Mouse (Mus musculus): ENCODE data around the gene Vil1. TPM values are rescaled to one million over a fixed set of nuclear protein-coding genes. Genes with fewer than 3 reads are reported as not detected.

Vil1 gene
- polyA plus RNA-seq, 1 experiment from 2014 or later: 17.5 TPM

DNA sequence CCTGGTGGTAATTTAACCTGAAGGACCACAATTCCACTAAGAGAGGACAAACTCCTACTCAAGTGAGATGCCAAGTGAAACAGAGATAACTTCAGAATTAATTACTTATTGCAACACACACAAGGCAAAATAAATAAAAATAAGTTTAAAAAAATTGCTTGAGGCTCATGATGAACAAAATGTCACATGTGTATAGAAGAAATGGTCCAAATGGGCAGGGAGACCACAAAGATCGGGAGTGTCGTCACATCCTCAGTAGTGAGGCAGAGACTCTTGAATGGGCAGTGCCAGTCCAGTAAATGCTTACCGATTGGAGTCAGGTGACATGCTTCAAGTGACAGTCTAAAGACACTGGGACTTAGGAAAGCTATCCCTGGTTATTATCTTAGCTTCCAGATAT is 8.6 kb upstream of the Vil1 start:
- 84% methylated on average over 3 of the region's 3 CpGs for WGBS
- ATAC-seq (ENCODE audit: low FRiP score, low TSS enrichment): no peak
- peaks cover 3% of the 10 kb centered on the region; the same call in 1 of the 2 replicates for H3K4me1 ChIP-seq (ENCODE audit: insufficient read depth, low read length)
- H3K9me3 ChIP-seq (ENCODE audit: low read length): no peaks in the 10 kb centered on the region
- H3K4me3 ChIP-seq (ENCODE audit: low read length): no peak overlapping the region
- no peak overlapping the region for H3K27ac ChIP-seq (ENCODE audit: low read length)
- no peaks in the 10 kb centered on the region for H3K36me3 ChIP-seq (ENCODE audit: insufficient read depth, low read length)
- H3K9ac ChIP-seq (replicated peaks; ENCODE audit: low read length): no peak overlapping the region
- H3K4me2 ChIP-seq (replicated peaks; ENCODE audit: low read depth, low read length): no peak overlapping the region
- no peaks in the 10 kb centered on the region for H3K27me3 ChIP-seq (ENCODE audit: insufficient read depth, low read length)

DNA sequence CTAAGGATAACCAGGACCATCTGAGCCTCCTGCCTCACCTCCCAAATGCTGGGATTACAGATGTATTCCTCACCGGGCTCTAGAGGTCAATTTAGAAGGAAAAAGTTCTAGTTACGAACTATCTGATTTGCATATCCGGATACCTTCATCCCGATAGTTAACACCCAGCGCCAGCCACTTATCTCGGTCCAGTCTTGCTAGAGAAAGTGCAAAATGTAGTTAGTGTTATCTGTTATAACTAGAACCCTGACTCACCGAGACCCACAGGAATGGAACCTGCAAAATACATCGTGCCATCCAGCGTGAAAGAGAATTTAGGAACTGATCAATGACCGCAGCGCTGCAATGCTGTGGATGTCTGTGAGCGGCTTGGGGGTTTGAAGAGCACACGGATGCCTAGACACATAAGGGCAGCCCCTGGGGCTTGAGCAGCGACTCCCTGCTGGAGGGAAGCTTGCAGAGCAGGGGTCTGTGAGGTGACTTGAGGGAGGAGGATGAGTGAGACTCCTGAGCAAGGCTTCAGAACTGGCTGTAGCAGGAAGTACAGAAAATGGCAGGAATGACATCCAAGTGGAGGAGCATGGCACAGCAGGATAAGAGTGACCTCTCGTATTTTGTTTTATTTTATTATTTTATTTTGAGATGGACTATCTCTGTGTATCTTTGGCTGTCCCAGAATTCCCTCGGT is 8.0 kb upstream of the Vil1 start:
- no peak overlapping the region for H3K27ac ChIP-seq (ENCODE audit: low read length)
- H3K9ac ChIP-seq (replicated peaks; ENCODE audit: low read length): 0 out of 2 replicates have a peak overlapping the region, but pooled peaks have one; percentile 23
- no peak for ATAC-seq (ENCODE audit: low FRiP score, low TSS enrichment)
- H3K4me3 ChIP-seq (ENCODE audit: low read length): no peak overlapping the region
- no peaks in the 10 kb centered on the region for H3K9me3 ChIP-seq (ENCODE audit: low read length)
- no peak overlapping the region for H3K4me2 ChIP-seq (replicated peaks; ENCODE audit: low read depth, low read length)
- H3K36me3 ChIP-seq (ENCODE audit: insufficient read depth, low read length): no peaks in the 10 kb centered on the region
- H3K27me3 ChIP-seq (ENCODE audit: insufficient read depth, low read length): no peaks in the 10 kb centered on the region
- 56% methylated on average over 16 of the region's 16 CpGs for WGBS
- H3K4me1 ChIP-seq (ENCODE audit: insufficient read depth, low read length): peaks cover 3% of the 10 kb centered on the region; the same call in 1 of the 2 replicates

DNA sequence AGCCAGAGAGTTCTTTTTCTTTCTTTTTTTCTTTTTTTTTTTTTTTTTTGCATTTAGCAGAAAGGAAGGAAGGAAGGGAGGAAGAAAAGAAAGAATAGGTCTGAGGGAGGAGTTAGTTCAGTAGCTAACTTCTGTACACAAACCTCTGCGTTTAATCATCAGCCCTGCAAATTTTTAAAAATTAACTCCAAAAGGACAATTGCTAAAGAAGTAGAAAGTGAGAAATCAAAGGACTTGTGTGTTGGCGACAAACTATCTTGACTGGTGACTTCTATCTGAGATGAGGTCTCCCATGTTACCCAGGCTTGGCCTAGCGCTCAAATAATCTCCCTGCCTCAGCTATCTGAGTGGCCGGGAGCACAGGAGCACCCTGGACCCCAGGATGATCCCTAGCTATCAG is 5.0 kb upstream of the Vil1 start:
- WGBS: 87% methylated on average over 4 of the region's 4 CpGs
- H3K9me3 ChIP-seq (ENCODE audit: low read length): no peaks in the 10 kb centered on the region
- no peak overlapping the region for H3K9ac ChIP-seq (replicated peaks; ENCODE audit: low read length)
- no peak for ATAC-seq (ENCODE audit: low FRiP score, low TSS enrichment)
- H3K4me2 ChIP-seq (replicated peaks; ENCODE audit: low read depth, low read length): no peak overlapping the region
- peaks cover 4% of the 10 kb centered on the region; the same call in 1 of the 2 replicates for H3K4me1 ChIP-seq (ENCODE audit: insufficient read depth, low read length)
- H3K4me3 ChIP-seq (ENCODE audit: low read length): no peak overlapping the region
- no peaks in the 10 kb centered on the region for H3K27me3 ChIP-seq (ENCODE audit: insufficient read depth, low read length)
- no peak overlapping the region for H3K27ac ChIP-seq (ENCODE audit: low read length)
- H3K36me3 ChIP-seq (ENCODE audit: insufficient read depth, low read length): no peaks in the 10 kb centered on the region

DNA sequence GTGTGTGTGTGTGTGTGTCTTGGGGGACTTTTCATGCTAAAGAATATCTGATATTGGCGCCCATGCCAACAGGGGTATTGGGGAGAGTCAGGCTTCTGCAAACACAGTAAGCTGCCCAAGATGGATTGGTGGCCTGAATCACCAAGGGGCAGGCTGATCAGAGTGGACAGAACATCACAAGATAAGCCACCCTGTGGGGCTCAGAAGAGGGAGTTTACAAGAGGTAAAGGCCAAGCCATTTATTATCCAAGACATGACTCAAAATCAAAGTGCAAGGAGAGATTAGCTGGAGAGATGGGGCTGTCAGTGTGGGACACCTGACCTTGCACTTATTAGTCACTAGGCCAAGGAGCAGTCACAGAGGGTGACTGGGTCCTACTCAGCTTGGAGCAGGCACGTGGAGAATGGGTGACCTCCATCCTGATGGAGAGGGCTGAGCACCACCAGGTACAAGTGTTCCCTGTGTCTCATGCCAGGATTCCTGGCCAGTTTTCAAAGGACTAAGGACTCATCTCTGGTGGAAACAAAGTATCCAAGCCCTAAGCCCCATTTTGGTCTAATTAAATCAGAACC is 2.7 kb downstream of the Vil1 start:
- no peak overlapping the region for H3K4me2 ChIP-seq (replicated peaks; ENCODE audit: low read depth, low read length)
- no peaks in the 10 kb centered on the region for H3K27me3 ChIP-seq (ENCODE audit: insufficient read depth, low read length)
- H3K9ac ChIP-seq (replicated peaks; ENCODE audit: low read length): no peak overlapping the region
- no peaks in the 10 kb centered on the region for H3K9me3 ChIP-seq (ENCODE audit: low read length)
- 66% methylated on average over 2 of the region's 2 CpGs for WGBS
- H3K4me1 ChIP-seq (ENCODE audit: insufficient read depth, low read length): peaks cover 7% of the 10 kb centered on the region; the same call in 1 of the 2 replicates
- H3K36me3 ChIP-seq (ENCODE audit: insufficient read depth, low read length): no peaks in the 10 kb centered on the region
- H3K27ac ChIP-seq (ENCODE audit: low read length): no peak overlapping the region
- no peak overlapping the region for H3K4me3 ChIP-seq (ENCODE audit: low read length)
- no peak for ATAC-seq (ENCODE audit: low FRiP score, low TSS enrichment)

DNA sequence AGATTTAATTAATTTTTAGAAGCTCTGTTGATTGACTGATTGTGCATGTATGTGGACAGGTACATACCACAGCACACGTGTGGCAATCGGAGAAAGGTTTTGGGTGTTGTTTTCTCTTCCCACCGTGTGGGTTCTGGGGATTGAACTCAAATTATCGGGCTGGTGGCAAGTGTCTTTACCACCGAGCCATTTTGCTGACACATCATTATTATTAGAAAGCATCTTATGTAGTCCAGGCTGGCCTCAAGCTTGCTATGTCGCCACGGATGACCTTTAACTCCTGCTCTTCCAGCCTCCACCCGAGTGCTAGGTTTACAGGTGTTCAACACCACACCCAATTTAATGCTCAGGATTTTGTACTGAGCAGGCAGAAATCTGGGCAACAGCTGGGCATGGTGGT is 3.5 kb downstream of the Vil1 start:
- WGBS: 82% methylated on average over 8 of the region's 8 CpGs
- no peak for ATAC-seq (ENCODE audit: low FRiP score, low TSS enrichment)
- H3K4me1 ChIP-seq (ENCODE audit: insufficient read depth, low read length): peaks cover 7% of the 10 kb centered on the region; the same call in 1 of the 2 replicates
- no peak overlapping the region for H3K4me2 ChIP-seq (replicated peaks; ENCODE audit: low read depth, low read length)
- no peaks in the 10 kb centered on the region for H3K9me3 ChIP-seq (ENCODE audit: low read length)
- H3K9ac ChIP-seq (replicated peaks; ENCODE audit: low read length): no peak overlapping the region
- no peaks in the 10 kb centered on the region for H3K27me3 ChIP-seq (ENCODE audit: insufficient read depth, low read length)
- H3K36me3 ChIP-seq (ENCODE audit: insufficient read depth, low read length): no peaks in the 10 kb centered on the region
- no peak overlapping the region for H3K27ac ChIP-seq (ENCODE audit: low read length)
- no peak overlapping the region for H3K4me3 ChIP-seq (ENCODE audit: low read length)

DNA sequence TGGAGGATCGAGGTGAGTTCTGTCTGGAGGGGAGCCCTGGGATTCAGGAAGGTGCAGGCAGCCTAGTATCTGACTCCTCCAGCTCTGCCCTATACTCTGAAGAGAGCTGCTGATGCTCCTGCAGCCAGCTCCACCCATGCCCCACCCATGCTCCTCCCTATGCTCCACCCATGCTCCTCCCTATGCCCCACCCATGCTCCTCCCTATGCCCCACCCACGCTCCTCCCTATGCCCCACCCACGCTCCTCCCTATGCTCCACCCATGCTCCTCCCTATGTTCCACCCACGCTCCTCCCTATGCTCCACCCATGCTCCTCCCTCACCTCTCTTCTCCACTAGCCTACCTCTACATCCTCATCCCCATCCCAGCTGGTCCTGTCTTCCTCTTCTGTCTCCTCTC is 6.0 kb downstream of the Vil1 start:
- Histone ChIP-seq H3K9ac (replicated peaks; ENCODE audit: low read length) (no peak overlapping the region), H3K4me1 (ENCODE audit: insufficient read depth, low read length) (0 out of 2 replicates have a peak, but pooled peaks cover 12% of the 10 kb centered on the region), H3K27me3 (ENCODE audit: insufficient read depth, low read length) (no peaks in the 10 kb centered on the region), H3K9me3 (ENCODE audit: low read length) (no peaks in the 10 kb centered on the region), H3K27ac (ENCODE audit: low read length) (no peak overlapping the region), H3K4me2 (replicated peaks; ENCODE audit: low read depth, low read length) (no peak overlapping the region), H3K4me3 (ENCODE audit: low read length) (no peak overlapping the region), H3K36me3 (ENCODE audit: insufficient read depth, low read length) (no peaks in the 10 kb centered on the region)
- ATAC-seq (ENCODE audit: low FRiP score, low TSS enrichment): peak; percentile 60; the same call in 1 of the 2 replicates
- WGBS: 34% methylated on average over 4 of the region's 4 CpGs

DNA sequence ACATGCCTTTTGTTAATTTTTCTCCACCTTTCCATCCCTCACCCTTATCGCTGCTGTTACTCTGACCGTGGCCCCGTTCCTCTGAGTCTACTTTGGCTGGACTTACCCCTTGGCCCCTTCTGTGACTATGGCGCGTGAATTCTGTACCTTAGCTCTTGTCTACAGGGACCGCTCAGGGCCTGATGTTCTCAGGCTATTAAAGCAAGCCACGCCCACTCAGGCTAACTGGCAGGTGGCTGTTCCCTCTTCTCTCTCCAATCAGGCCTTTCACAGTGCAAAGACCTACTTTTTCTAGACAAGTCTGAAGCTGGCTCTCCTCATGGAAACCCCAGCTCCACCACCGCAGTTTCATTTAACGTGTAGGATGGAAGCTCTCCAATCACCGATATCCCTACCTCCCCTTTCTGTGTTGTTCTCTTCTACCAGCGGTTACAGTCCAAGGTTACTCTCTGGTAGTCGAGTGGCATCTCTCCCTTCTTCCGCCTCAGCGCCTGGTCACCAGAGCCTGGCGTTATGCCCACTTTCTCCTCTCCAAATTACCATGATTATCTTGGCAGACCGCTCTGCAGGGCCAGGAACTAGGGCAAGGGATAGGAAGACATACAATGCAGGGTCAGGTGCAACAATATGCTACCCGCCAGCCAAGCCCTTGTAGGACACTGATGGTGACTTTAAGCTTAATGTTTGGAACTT is 9.7 kb downstream of the Vil1 start:
- Histone ChIP-seq H3K4me3 (ENCODE audit: low read length) (no peak overlapping the region), H3K9me3 (ENCODE audit: low read length) (no peaks in the 10 kb centered on the region), H3K4me2 (replicated peaks; ENCODE audit: low read depth, low read length) (no peak overlapping the region), H3K36me3 (ENCODE audit: insufficient read depth, low read length) (no peaks in the 10 kb centered on the region), H3K4me1 (ENCODE audit: insufficient read depth, low read length) (0 out of 2 replicates have a peak, but pooled peaks cover 12% of the 10 kb centered on the region), H3K9ac (replicated peaks; ENCODE audit: low read length) (no peak overlapping the region), H3K27ac (ENCODE audit: low read length) (no peak overlapping the region), H3K27me3 (ENCODE audit: insufficient read depth, low read length) (no peaks in the 10 kb centered on the region)
- 63% methylated on average over 17 of the region's 17 CpGs for WGBS
- no peak; the same call in 1 of the 2 replicates for ATAC-seq (ENCODE audit: low FRiP score, low TSS enrichment)

DNA sequence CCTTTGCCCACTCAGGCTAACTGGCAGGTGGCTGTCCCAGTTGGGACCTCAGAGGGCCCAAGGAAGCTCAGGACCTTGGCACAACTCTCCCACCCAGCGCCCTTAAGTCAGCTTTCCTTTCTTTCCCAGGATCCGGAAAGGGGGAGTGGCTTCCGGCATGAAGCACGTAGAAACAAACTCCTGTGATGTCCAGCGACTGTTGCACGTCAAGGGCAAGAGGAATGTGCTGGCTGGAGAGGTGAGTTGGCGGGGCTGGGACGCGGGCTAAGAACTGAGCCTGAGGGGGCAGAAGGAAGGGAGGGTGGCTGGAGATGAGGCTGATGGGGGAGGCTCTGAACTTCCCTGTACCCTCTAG is 10.2 kb downstream of the Vil1 start:
- H3K36me3 ChIP-seq (ENCODE audit: insufficient read depth, low read length): no peaks in the 10 kb centered on the region
- H3K4me3 ChIP-seq (ENCODE audit: low read length): no peak overlapping the region
- no peak overlapping the region for H3K9ac ChIP-seq (replicated peaks; ENCODE audit: low read length)
- WGBS: 46% methylated on average over 9 of the region's 9 CpGs
- H3K4me1 ChIP-seq (ENCODE audit: insufficient read depth, low read length): 0 out of 2 replicates have a peak, but pooled peaks cover 12% of the 10 kb centered on the region
- H3K27me3 ChIP-seq (ENCODE audit: insufficient read depth, low read length): no peaks in the 10 kb centered on the region
- H3K9me3 ChIP-seq (ENCODE audit: low read length): no peaks in the 10 kb centered on the region
- H3K27ac ChIP-seq (ENCODE audit: low read length): no peak overlapping the region
- no peak for ATAC-seq (ENCODE audit: low FRiP score, low TSS enrichment)
- no peak overlapping the region for H3K4me2 ChIP-seq (replicated peaks; ENCODE audit: low read depth, low read length)

DNA sequence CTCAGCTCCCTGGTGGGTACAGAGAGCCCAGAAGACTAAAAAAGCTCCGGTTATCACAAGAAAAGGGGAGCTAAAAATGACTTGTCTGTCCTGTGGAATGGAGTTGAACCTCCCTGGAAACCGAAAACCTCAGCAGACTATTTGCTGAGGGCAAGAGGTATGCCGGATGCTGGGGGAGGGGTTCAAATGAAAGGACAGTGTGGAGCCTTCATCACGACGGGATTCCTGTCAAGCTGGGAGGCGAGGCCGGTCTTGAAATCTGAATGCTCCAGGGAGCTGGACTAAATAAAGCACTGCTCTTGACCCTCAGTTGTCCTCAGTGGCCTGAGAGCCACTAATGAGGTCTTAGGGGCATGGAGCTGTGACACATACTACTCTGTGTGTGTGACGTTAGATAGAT is 14.0 kb downstream of the Vil1 start:
- Histone ChIP-seq H3K4me1 (ENCODE audit: insufficient read depth, low read length) (0 out of 2 replicates have a peak, but pooled peaks cover 9% of the 10 kb centered on the region), H3K9me3 (ENCODE audit: low read length) (no peaks in the 10 kb centered on the region), H3K4me2 (replicated peaks; ENCODE audit: low read depth, low read length) (no peak overlapping the region), H3K27ac (ENCODE audit: low read length) (no peak overlapping the region), H3K36me3 (ENCODE audit: insufficient read depth, low read length) (no peaks in the 10 kb centered on the region), H3K4me3 (ENCODE audit: low read length) (no peak overlapping the region), H3K9ac (replicated peaks; ENCODE audit: low read length) (no peak overlapping the region), H3K27me3 (ENCODE audit: insufficient read depth, low read length) (no peaks in the 10 kb centered on the region)
- ATAC-seq (ENCODE audit: low FRiP score, low TSS enrichment): no peak
- WGBS: 39% methylated on average over 8 of the region's 8 CpGs

DNA sequence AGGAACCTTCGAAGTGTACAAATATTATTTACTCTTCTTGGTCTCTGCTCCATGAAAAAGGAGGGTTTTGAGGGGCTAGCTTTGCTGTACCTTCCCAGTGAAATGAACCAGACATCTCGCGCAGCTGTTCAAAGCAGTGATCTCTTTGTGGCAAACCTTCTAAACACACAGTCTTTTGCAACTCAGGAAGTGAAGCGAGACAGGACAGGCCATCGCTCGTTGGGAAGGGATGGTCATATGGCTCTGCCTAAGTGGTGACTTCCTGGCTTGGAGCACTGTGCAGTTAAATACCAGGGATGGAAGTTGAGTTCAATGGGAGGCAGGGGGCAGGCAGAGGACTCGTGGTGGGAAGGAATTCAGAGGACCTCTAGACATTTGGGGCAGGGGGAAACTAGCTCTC is 16.7 kb downstream of the Vil1 start:
- Histone ChIP-seq H3K36me3 (ENCODE audit: insufficient read depth, low read length) (no peaks in the 10 kb centered on the region), H3K27me3 (ENCODE audit: insufficient read depth, low read length) (no peaks in the 10 kb centered on the region), H3K4me1 (ENCODE audit: insufficient read depth, low read length) (no peaks in the 10 kb centered on the region), H3K27ac (ENCODE audit: low read length) (no peak overlapping the region), H3K4me3 (ENCODE audit: low read length) (no peak overlapping the region), H3K9ac (replicated peaks; ENCODE audit: low read length) (no peak overlapping the region), H3K9me3 (ENCODE audit: low read length) (no peaks in the 10 kb centered on the region), H3K4me2 (replicated peaks; ENCODE audit: low read depth, low read length) (no peak overlapping the region)
- WGBS: 59% methylated on average over 7 of the region's 7 CpGs
- no peak for ATAC-seq (ENCODE audit: low FRiP score, low TSS enrichment)
